Mouse (Mus musculus) thymus, adult 2 months (tissue): Measurements from ENCODE around the gene Naxd.

ENCODE experiments used
- CTCF ChIP-seq: fragments of 200-500 bp; IDR thresholded peaks from 2 replicates; pipeline ENCODE4 v1.5.1; 2012; ENCODE audit warnings: mild to moderate bottlenecking, control low read depth, low read length, moderate library complexity, borderline replicate concordance; ENCODE audit not compliant: control insufficient read depth, poor library complexity, insufficient read depth; ENCODE audit errors: extremely low read depth
- POLR2A ChIP-seq: fragments of 200-500 bp; IDR thresholded peaks from 2 replicates; pipeline ENCODE4 v1.6.1; 2012; ENCODE audit warnings: mild to moderate bottlenecking, low read length, control low read depth, moderate library complexity; ENCODE audit not compliant: control insufficient read depth, poor library complexity, insufficient read depth; ENCODE audit errors: extremely low read depth

- no peak for TF ChIP-seq POLR2A
- TF ChIP-seq CTCF = no peak
Observed at GRCm38 (mm10) chr8:11475397-11475796, 21.9 kb upstream of the Naxd start.
